Mouse (Mus musculus): Measurements from ENCODE around the gene Add3.

Gene Add3

DNA sequence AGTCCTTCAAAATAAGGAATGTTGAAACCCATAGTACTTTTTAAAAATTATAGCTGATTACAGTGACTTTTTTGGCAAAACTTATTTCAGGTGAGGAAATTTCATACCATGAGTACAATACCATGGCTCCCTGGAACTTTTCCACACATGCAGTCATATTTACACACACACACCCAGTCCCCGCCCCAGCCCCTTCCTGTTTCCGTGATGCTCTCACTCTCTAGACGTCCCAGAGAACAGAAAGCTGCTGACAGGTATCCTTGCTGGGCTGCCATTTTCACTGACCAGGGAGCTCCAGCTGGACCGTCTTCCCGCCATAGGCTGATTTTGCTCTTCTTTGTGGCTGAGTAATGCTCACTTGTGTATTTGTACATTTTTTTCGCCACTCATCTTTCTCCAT lies 101.6 kb downstream of the Add3 start:
- TF ChIP-seq CTCF (conservative IDR thresholded peaks at IDR 0.05; ENCODE audit: low read length) = no peak
- no peak for TF ChIP-seq NANOG (IDR thresholded peaks at IDR 0.05; ENCODE audit: borderline replicate concordance, low read length)
- no peak for TF ChIP-seq POU5F1 (IDR thresholded peaks at IDR 0.05; ENCODE audit: borderline replicate concordance, low read length)
- Histone ChIP-seq H3K27me3 (ENCODE audit: insufficient read depth, low read length) (no peaks in the 10 kb centered on the region), H3K4me1 (replicated peaks; ENCODE audit: low read depth, low read length) (peaks cover 10% of the 10 kb centered on the region), H3K4me3 (replicated peaks; ENCODE audit: low read length) (no peak overlapping the region), H3K9me3 (ENCODE audit: low read length) (no peaks in the 10 kb centered on the region), H3K36me3 (ENCODE audit: insufficient read depth, low read length) (peaks cover 70% of the 10 kb centered on the region)

- Histone ChIP-seq H3K4me1 (replicated peaks; ENCODE audit: low read depth, low read length) (peaks cover 4% of the 10 kb centered on the region), H3K9me3 (ENCODE audit: low read length) (no peaks in the 10 kb centered on the region), H3K36me3 (ENCODE audit: insufficient read depth, low read length) (peaks cover 57% of the 10 kb centered on the region), H3K27me3 (ENCODE audit: insufficient read depth, low read length) (no peaks in the 10 kb centered on the region), H3K4me3 (replicated peaks; ENCODE audit: low read length) (no peak overlapping the region)
- TF ChIP-seq POU5F1 (IDR thresholded peaks at IDR 0.05; ENCODE audit: borderline replicate concordance, low read length) (no peak), NANOG (IDR thresholded peaks at IDR 0.05; ENCODE audit: borderline replicate concordance, low read length) (no peak), CTCF (conservative IDR thresholded peaks at IDR 0.05; ENCODE audit: low read length) (no peak)
Measured at GRCm38 (mm10) chr19:53243956-53244355, 103.7 kb downstream of the Add3 start.

DNA sequence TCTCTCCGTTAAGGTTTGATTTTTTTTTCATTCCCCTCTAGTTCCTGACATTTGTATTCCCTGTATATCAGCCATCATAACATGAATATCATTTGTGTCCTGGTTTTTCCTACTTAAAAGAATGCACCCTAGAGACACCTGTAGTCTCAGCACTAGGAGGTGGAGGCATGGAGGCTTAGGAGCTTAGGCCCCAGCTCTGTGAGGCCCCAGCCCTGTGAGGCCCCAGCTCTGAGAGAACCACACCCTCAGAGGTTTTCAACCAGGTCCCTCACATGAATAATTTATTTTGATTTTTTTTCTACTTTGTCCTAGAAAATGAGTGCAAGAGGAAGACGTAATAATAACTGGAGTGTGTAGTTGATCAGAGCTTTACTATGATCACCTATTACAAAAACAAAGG lies 107.3 kb downstream of the Add3 start:
- Histone ChIP-seq H3K36me3 (ENCODE audit: insufficient read depth, low read length) (peaks cover 34% of the 10 kb centered on the region), H3K27me3 (ENCODE audit: insufficient read depth, low read length) (no peaks in the 10 kb centered on the region), H3K4me1 (replicated peaks; ENCODE audit: low read depth, low read length) (peaks cover 12% of the 10 kb centered on the region), H3K4me3 (replicated peaks; ENCODE audit: low read length) (no peak overlapping the region), H3K9me3 (ENCODE audit: low read length) (no peaks in the 10 kb centered on the region)
- TF ChIP-seq POU5F1 (IDR thresholded peaks at IDR 0.05; ENCODE audit: borderline replicate concordance, low read length) (no peak), NANOG (IDR thresholded peaks at IDR 0.05; ENCODE audit: borderline replicate concordance, low read length) (no peak), CTCF (conservative IDR thresholded peaks at IDR 0.05; ENCODE audit: low read length) (no peak)

DNA sequence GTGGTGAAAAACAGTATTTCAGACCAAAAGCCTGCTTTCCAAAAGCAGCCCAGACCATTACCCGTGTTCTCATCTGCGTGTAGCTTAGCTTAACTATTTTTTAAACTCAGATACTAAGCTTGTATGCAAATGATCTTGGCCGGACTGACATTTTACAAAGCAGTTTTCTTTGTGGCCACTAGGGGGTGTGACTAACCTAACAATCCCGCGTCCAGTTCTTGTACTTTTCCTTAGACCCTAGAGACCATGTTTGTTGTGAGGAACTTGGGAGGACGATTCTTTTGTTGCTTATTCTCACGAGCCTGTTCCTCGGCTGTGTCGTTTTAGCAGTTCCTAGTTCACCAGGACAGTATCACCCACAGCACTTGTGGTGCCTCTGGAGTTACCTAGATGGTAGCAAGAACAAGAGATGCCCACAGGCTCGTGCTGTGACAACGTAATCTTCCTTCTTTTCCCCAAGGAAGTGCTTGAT lies 107.8 kb downstream of the Add3 start:
- Histone ChIP-seq H3K9me3 (ENCODE audit: low read length) (no peaks in the 10 kb centered on the region), H3K36me3 (ENCODE audit: insufficient read depth, low read length) (peaks cover 31% of the 10 kb centered on the region), H3K4me1 (replicated peaks; ENCODE audit: low read depth, low read length) (peaks cover 12% of the 10 kb centered on the region), H3K27me3 (ENCODE audit: insufficient read depth, low read length) (no peaks in the 10 kb centered on the region), H3K4me3 (replicated peaks; ENCODE audit: low read length) (no peak overlapping the region)
- peak; percentile 82 for TF ChIP-seq CTCF (conservative IDR thresholded peaks at IDR 0.05; ENCODE audit: low read length)
- no peak for TF ChIP-seq NANOG (IDR thresholded peaks at IDR 0.05; ENCODE audit: borderline replicate concordance, low read length)

DNA sequence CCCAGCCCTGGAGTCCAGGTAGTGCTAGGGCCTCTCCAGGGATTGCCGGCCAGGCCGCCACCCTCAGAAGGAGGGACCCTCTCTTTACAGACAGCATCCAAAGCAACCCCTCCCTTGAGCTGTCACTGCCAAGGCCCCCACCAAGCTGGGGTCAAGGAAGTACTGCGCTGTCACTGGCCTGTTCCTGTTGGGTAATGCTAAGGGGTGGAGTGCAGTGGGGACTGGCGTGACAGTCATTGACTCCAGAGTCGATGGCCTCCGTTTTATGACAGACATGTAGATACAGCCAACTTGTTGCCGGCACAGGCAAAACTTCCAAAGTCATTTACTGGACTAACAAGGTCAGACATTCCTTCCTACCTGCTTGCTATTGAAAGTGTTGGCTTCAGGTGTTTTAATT lies 110.8 kb downstream of the Add3 start:
- Histone ChIP-seq H3K9me3 (ENCODE audit: low read length) (no peaks in the 10 kb centered on the region; the same call in 1 of the 2 replicates), H3K4me3 (replicated peaks; ENCODE audit: low read length) (no peak overlapping the region), H3K36me3 (ENCODE audit: insufficient read depth, low read length) (peaks cover 7% of the 10 kb centered on the region; the same call in 1 of the 2 replicates), H3K27me3 (ENCODE audit: insufficient read depth, low read length) (no peaks in the 10 kb centered on the region), H3K4me1 (replicated peaks; ENCODE audit: low read depth, low read length) (peaks cover 12% of the 10 kb centered on the region)
- TF ChIP-seq NANOG (IDR thresholded peaks at IDR 0.05; ENCODE audit: borderline replicate concordance, low read length) = no peak
- TF ChIP-seq CTCF (conservative IDR thresholded peaks at IDR 0.05; ENCODE audit: low read length) = no peak
- TF ChIP-seq POU5F1 (IDR thresholded peaks at IDR 0.05; ENCODE audit: borderline replicate concordance, low read length) = no peak

DNA sequence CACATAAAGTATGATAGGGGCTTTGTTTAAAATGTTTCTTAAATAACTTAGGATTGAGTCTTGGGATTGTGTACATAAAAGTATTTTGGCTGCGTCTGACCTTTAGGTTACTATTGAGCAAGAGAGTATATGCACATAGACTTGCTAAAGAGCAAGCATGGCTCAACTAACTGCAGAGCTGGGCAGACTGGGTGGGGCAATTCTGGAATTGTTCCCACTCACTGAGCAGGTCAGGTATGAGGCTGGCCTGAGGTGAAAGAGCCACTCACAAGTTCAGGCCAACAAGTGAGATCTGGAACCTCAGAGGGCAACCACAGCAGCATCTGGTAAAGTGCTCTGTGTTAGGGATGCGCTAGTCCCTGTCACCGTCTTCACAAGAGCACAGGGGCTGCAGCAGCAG lies 111.4 kb downstream of the Add3 start:
- H3K36me3 ChIP-seq (ENCODE audit: insufficient read depth, low read length) = peaks cover 6% of the 10 kb centered on the region; the same call in 1 of the 2 replicates
- H3K4me1 ChIP-seq (replicated peaks; ENCODE audit: low read depth, low read length) = peaks cover 12% of the 10 kb centered on the region
- TF ChIP-seq POU5F1 (IDR thresholded peaks at IDR 0.05; ENCODE audit: borderline replicate concordance, low read length) (no peak), CTCF (conservative IDR thresholded peaks at IDR 0.05; ENCODE audit: low read length) (no peak), NANOG (IDR thresholded peaks at IDR 0.05; ENCODE audit: borderline replicate concordance, low read length) (no peak)
- no peak overlapping the region for H3K4me3 ChIP-seq (replicated peaks; ENCODE audit: low read length)
- peaks cover 4% of the 10 kb centered on the region; the same call in 1 of the 2 replicates for H3K9me3 ChIP-seq (ENCODE audit: low read length)
- H3K27me3 ChIP-seq (ENCODE audit: insufficient read depth, low read length) = no peaks in the 10 kb centered on the region

GRCm38 (mm10) chr19:53252111-53253028 lies 112.1 kb downstream of the Add3 start:
- no peak overlapping the region for H3K4me3 ChIP-seq (replicated peaks; ENCODE audit: low read length)
- peaks cover 4% of the 10 kb centered on the region; the same call in 1 of the 2 replicates for H3K9me3 ChIP-seq (ENCODE audit: low read length)
- peaks cover 12% of the 10 kb centered on the region for H3K4me1 ChIP-seq (replicated peaks; ENCODE audit: low read depth, low read length)
- H3K27me3 ChIP-seq (ENCODE audit: insufficient read depth, low read length) = no peaks in the 10 kb centered on the region
- peaks cover 6% of the 10 kb centered on the region; the same call in 1 of the 2 replicates for H3K36me3 ChIP-seq (ENCODE audit: insufficient read depth, low read length)
- TF ChIP-seq CTCF (conservative IDR thresholded peaks at IDR 0.05; ENCODE audit: low read length) (no peak), POU5F1 (IDR thresholded peaks at IDR 0.05; ENCODE audit: borderline replicate concordance, low read length) (no peak), NANOG (IDR thresholded peaks at IDR 0.05; ENCODE audit: borderline replicate concordance, low read length) (no peak)

- TF ChIP-seq POU5F1 (IDR thresholded peaks at IDR 0.05; ENCODE audit: borderline replicate concordance, low read length) = no peak
- no peak for TF ChIP-seq NANOG (IDR thresholded peaks at IDR 0.05; ENCODE audit: borderline replicate concordance, low read length)
- TF ChIP-seq CTCF (conservative IDR thresholded peaks at IDR 0.05; ENCODE audit: low read length) = no peak
- peaks cover 26% of the 10 kb centered on the region for H3K4me1 ChIP-seq (replicated peaks; ENCODE audit: low read depth, low read length)
Measured at GRCm38 (mm10) chr19:53256361-53256760, 116.1 kb downstream of the Add3 start.

More at GRCm38 (mm10) chr19:53256361-53256760, 116.1 kb downstream of the Add3 start:
- H3K36me3 ChIP-seq (ENCODE audit: insufficient read depth, low read length) = no peaks in the 10 kb centered on the region
- H3K4me3 ChIP-seq (replicated peaks; ENCODE audit: low read length) = no peak overlapping the region
- peaks cover 4% of the 10 kb centered on the region; the same call in 1 of the 2 replicates for H3K9me3 ChIP-seq (ENCODE audit: low read length)
- H3K27me3 ChIP-seq (ENCODE audit: insufficient read depth, low read length) = peaks cover 12% of the 10 kb centered on the region

Measured in E14TG2a.4 (cell line).